Mouse (Mus musculus): Measurements from ENCODE around the gene Zcchc17. TPM values are rescaled to one million over a fixed set of nuclear protein-coding genes. Genes with fewer than 3 reads are reported as not detected.

Zcchc17 gene
- polyA plus RNA-seq, 1 experiment = 23.1 TPM

GRCm38 (mm10) chr4:130275016-130275822 is 84.5 kb downstream of the Zcchc17 start:
- no peak for TF ChIP-seq GATA1 (IDR thresholded peaks at IDR 0.05; ENCODE audit: low read length)

GRCm38 (mm10) chr4:130274346-130275015 is 85.3 kb downstream of the Zcchc17 start:
- TF ChIP-seq GATA1 (IDR thresholded peaks at IDR 0.05; ENCODE audit: low read length) = no peak

- TF ChIP-seq GATA1 (IDR thresholded peaks at IDR 0.05; ENCODE audit: low read length) = no peak
Measured at GRCm38 (mm10) chr4:130273698-130274345, 85.9 kb downstream of the Zcchc17 start.

- no peak for TF ChIP-seq GATA1 (IDR thresholded peaks at IDR 0.05; ENCODE audit: low read length)
Measured at GRCm38 (mm10) chr4:130270611-130271347, 89.0 kb downstream of the Zcchc17 start.

GRCm38 (mm10) chr4:130270089-130270488 is 89.7 kb downstream of the Zcchc17 start:
- no peak for TF ChIP-seq GATA1 (IDR thresholded peaks at IDR 0.05; ENCODE audit: low read length)

- no peak for TF ChIP-seq GATA1 (IDR thresholded peaks at IDR 0.05; ENCODE audit: low read length)
Measured at GRCm38 (mm10) chr4:130268736-130269135, 91.0 kb downstream of the Zcchc17 start.

- no peak for TF ChIP-seq GATA1 (IDR thresholded peaks at IDR 0.05; ENCODE audit: low read length)
Measured at GRCm38 (mm10) chr4:130267069-130267468, 92.7 kb downstream of the Zcchc17 start.

- TF ChIP-seq GATA1 (IDR thresholded peaks at IDR 0.05; ENCODE audit: low read length) = no peak
Measured at GRCm38 (mm10) chr4:130266601-130267000, 93.1 kb downstream of the Zcchc17 start.

Other genes with a start within 250 kb of the Zcchc17 start
- not detected in 2 replicates for gene Hcrtr1, start 220.6 kb downstream of the Zcchc17 start, polyA plus RNA-seq (2012)
- not detected in 2 replicates for gene Tinagl1, start 184.8 kb downstream of the Zcchc17 start, polyA plus RNA-seq (2012)
- 0.19 and 0.22 TPM in 2 replicates for gene Gm853, start 137.5 kb downstream of the Zcchc17 start, polyA plus RNA-seq (2012)
- 0.05 and 0.09 TPM in 2 replicates for gene Serinc2, start 80.7 kb downstream of the Zcchc17 start, polyA plus RNA-seq (2012)
- gene Fabp3, start 51.3 kb downstream of the Zcchc17 start, polyA plus RNA-seq (2012) = not detected in 2 replicates
- 0.14 TPM in 1 of 2 replicates, not detected in the other for gene Gm10570, start 51.3 kb downstream of the Zcchc17 start, polyA plus RNA-seq (2012)
- gene Snrnp40, start 189 bp upstream of the Zcchc17 start, polyA plus RNA-seq (2012) = 98.2 and 112 TPM in 2 replicates
- gene Nkain1, start 214.2 kb upstream of the Zcchc17 start, polyA plus RNA-seq (2012) = not detected in 2 replicates